Mouse (Mus musculus) forebrain, embryonic 10.5 days (tissue): ENCODE data around the gene Mpp5. TPM values are rescaled to one million over a fixed set of nuclear protein-coding genes. Genes with fewer than 3 reads are reported as not detected.

Experiments used
- DNase-seq: peaks from one replicate; pipeline ENCODE4 v3.0.0-alpha.2; 2017; ENCODE audit warnings: low spot score; ENCODE audit errors: extremely low spot score
- H3K27ac ChIP-seq: fragments of 300-500 bp; sonication (generic); 2 replicates; pipeline ENCODE4 v1.5.1; 2016; ENCODE audit warnings: mild to moderate bottlenecking
- H3K27me3 ChIP-seq: fragments of 300-500 bp; sonication (generic); 2 replicates; pipeline ENCODE4 v1.6.1; 2016; ENCODE audit warnings: mild to moderate bottlenecking; ENCODE audit not compliant: poor library complexity, severe bottlenecking
- H3K36me3 ChIP-seq: fragments of 300-500 bp; sonication (generic); replicated peaks from 2 replicates; pipeline ENCODE4 v1.6.1; 2016; ENCODE audit warnings: mild to moderate bottlenecking, moderate library complexity
- H3K4me1 ChIP-seq: fragments of 300-500 bp; sonication (generic); 2 replicates; pipeline ENCODE4 v1.6.1; 2016
- H3K4me3 ChIP-seq: fragments of 300-500 bp; sonication (generic); 2 replicates; pipeline ENCODE4 v1.5.1; 2016; ENCODE audit warnings: mild to moderate bottlenecking, moderate library complexity
- H3K9me3 ChIP-seq: fragments of 300-500 bp; sonication (generic); 2 replicates; pipeline ENCODE4 v1.6.1; 2016; ENCODE audit warnings: mild to moderate bottlenecking, moderate library complexity
- WGBS: fragments of 180-500 bp; shearing (Covaris S2); methylation state at CpG from one replicate; pipeline ENCODE4 v1.1.7; 2016; 5-methylcytosine and 5-hydroxymethylcytosine counted together
- polyA plus RNA-seq: library from polyadenylated mRNA; unstranded; fragments of >200 nt; fragmentation: Nextera tagmentation; extraction: Ambion mirVana; gene quantifications from 2 replicates; pipeline ENCODE4 v1.2.1, GENCODE M21; 2016

The Mpp5 gene
- polyA plus RNA-seq, 1 experiment from 2014 or later, result 25.5 TPM

DNA sequence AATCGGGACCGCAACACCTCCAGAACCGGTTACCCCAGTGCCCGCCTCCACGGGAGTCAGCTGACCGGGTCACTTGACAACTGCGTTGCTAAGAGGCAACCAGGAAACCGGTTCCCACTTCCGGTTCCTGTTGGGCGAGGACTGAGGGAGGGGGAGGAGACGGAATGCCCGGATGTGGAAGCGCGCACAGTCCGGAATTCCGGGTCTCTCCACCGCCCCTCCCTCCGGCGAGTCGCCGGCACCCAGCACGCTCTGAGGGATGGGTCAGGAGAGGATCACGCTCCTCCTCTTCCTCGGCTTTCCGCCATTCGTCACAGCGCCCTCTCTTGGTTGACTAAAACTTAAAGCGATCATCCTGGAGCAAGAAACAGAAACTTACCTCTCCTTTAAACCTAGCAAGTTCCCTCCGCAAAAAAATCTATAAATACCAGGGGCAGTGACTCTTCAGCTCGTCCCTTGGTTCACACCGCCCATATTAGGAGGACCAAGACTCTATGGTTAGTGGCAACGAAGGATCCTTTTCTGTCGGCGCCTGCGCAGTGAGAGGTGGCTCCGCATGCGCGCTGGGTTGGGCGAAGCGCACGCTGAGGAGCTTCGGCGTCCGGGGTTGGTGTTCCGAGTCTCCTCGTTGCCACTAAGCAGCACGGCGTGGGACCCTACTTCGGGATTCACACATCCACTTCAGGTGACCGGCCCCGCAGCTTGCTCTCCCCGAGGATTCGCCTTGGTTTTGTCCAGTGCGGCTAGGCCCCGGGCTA is 113.0 kb downstream of the Mpp5 start, which contains the start of the genes Atp6v1d and Eif2s1:
Atp6v1d (minus strand) TSS at position 143 of the 758 bp plus-strand sequence.
Eif2s1 (plus strand) TSS at position 324 of the 758 bp plus-strand sequence.
- Histone ChIP-seq H3K27ac (peak within 1 kb of the TSS; percentile 97), H3K9me3 (no peaks in the 10 kb centered on the region), H3K27me3 (no peaks in the 10 kb centered on the region), H3K36me3 (peaks cover 31% of the 10 kb centered on the region), H3K4me3 (peak within 1 kb of the TSS; percentile 74), H3K4me1 (peaks cover 32% of the 10 kb centered on the region)
- peak; percentile 100 for DNase-seq
- 0% methylated on average over 55 of the region's 55 CpGs for WGBS

DNA sequence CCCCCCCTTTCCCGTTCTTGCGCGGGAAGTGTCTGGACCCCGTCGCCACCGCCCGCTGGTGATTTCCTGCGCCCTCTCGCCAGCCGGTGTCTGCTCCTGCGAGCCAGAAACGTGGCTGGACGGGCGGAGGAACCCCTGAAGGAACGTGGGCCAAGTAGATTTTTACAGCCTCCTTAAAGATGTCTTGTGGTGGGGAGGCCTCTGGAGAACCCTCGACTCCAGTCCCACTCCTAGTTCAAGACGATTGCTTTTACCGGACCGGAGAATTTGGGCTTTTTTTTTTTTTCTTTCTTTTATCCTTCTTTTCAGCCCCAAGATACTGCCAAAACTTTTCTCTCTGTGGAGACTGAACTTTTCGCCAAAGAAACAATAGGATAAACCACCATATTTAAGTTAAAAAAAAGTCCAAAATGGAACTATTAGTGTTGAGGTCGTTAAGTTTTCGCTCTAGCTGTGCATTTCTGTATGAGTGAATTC is 113.6 kb downstream of the Mpp5 start:
- WGBS, result under 1% methylated on average over 22 of the region's 22 CpGs
- Histone ChIP-seq H3K9me3 (no peaks in the 10 kb centered on the region), H3K4me1 (peaks cover 32% of the 10 kb centered on the region), H3K27me3 (no peaks in the 10 kb centered on the region), H3K27ac (peak overlapping the region; percentile 97), H3K4me3 (peak overlapping the region; percentile 74), H3K36me3 (peaks cover 34% of the 10 kb centered on the region)
- DNase-seq, result no peak

DNA sequence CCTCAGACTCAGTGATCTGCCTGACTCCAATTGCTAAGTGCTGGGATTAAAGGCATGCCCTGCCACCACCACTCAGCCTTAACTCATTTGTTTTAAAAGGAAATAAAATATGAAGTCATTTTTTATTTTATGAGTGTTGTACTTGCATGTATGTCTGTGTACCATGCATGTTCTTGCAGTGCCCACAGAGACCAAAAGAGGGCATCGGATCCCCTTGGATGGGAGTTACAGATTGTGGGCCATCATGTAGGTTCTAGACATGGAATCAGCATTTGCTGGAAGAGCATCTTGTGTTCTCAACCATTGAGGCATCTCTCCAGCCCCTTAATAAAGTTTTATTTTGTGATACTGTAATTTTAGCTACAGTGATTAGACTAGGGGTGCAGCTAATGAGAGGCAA is 116.7 kb downstream of the Mpp5 start:
- DNase-seq, result no peak
- Histone ChIP-seq H3K4me3 (no peak overlapping the region), H3K36me3 (peaks cover 61% of the 10 kb centered on the region), H3K27ac (no peak overlapping the region), H3K4me1 (peaks cover 21% of the 10 kb centered on the region), H3K9me3 (no peaks in the 10 kb centered on the region), H3K27me3 (no peaks in the 10 kb centered on the region)
- 98% methylated on average over 1 of the region's 1 CpGs for WGBS

- 89% methylated on average over 1 of the region's 1 CpGs for WGBS
These were observed 119.4 kb downstream of the Mpp5 start for GRCm38 (mm10) chr12:78868115-78868514.

DNA sequence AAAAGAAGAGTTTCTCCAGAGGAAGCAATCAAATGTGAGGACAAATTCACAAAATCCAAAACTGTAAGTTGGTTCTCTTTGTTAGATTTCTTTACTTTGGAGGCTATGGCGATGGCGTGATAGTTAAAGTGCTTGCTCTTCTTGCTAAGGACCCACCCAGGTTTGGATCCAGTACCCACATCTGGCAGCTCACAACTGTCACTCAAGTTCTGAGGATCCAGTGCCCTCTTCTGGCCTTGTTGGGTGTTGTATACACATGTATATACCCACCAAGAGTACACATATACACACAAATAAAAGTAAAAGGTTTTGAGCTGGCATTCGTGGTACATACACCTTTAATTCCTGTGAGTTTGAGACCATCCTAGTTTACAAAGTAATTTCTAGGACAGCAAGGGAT is 125.9 kb downstream of the Mpp5 start:
- Histone ChIP-seq H3K27me3 (no peaks in the 10 kb centered on the region), H3K27ac (no peak overlapping the region), H3K4me3 (no peak overlapping the region), H3K36me3 (peaks cover 99% of the 10 kb centered on the region), H3K4me1 (no peaks in the 10 kb centered on the region), H3K9me3 (no peaks in the 10 kb centered on the region)
- WGBS, result 94% methylated on average over 3 of the region's 3 CpGs
- DNase-seq, result no peak

More at GRCm38 (mm10) chr12:78868115-78868514, 119.4 kb downstream of the Mpp5 start:
- Histone ChIP-seq H3K27me3 (no peaks in the 10 kb centered on the region), H3K9me3 (no peaks in the 10 kb centered on the region), H3K4me3 (no peak overlapping the region), H3K27ac (no peak overlapping the region), H3K36me3 (peaks cover 87% of the 10 kb centered on the region), H3K4me1 (peaks cover 11% of the 10 kb centered on the region)
- no peak for DNase-seq

- H3K27ac ChIP-seq, result no peak overlapping the region
- no peak overlapping the region for H3K4me3 ChIP-seq
- H3K9me3 ChIP-seq, result peaks cover 3% of the 10 kb centered on the region; the same call in 1 of the 2 replicates
- H3K36me3 ChIP-seq, result peaks cover 42% of the 10 kb centered on the region
- H3K4me1 ChIP-seq, result no peaks in the 10 kb centered on the region
- peak; percentile 3 for DNase-seq
- 59% methylated on average over 1 of the region's 1 CpGs for WGBS
- no peaks in the 10 kb centered on the region for H3K27me3 ChIP-seq
These were observed 141.4 kb downstream of the Mpp5 start for GRCm38 (mm10) chr12:78890062-78890461.

Other genes with a start within 250 kb of the Mpp5 start
- not detected in 2 replicates for gene Fam71d, start 57.4 kb upstream of the Mpp5 start, polyA plus RNA-seq
- gene Atp6v1d, start 112.7 kb downstream of the Mpp5 start, polyA plus RNA-seq, result 61.4 and 69.3 TPM in 2 replicates
- 323 and 333 TPM in 2 replicates for gene Eif2s1, start 112.9 kb downstream of the Mpp5 start, polyA plus RNA-seq
- 3.1 and 3.6 TPM in 2 replicates for gene Plek2, start 158.1 kb downstream of the Mpp5 start, polyA plus RNA-seq